Mouse (Mus musculus) heart, adult 2 months (tissue): ENCODE data around the gene Trpm8.

Experiments used
- CTCF ChIP-seq: fragments of 200-600 bp; IDR thresholded peaks from 2 replicates; pipeline ENCODE4 v1.8.1; 2022; ENCODE audit warnings: antibody characterized with exemption, mild to moderate bottlenecking, moderate library complexity
- EP300 ChIP-seq: fragments of 200-500 bp; IDR thresholded peaks from 2 replicates; pipeline ENCODE4 v1.6.1; 2011; ENCODE audit warnings: low read depth, low read length, control low read depth; ENCODE audit not compliant: insufficient read depth
- POLR2A ChIP-seq: fragments of 200-500 bp; IDR thresholded peaks from 2 replicates; pipeline ENCODE4 v1.6.1; 2011; ENCODE audit warnings: mild to moderate bottlenecking, low read depth, low read length, control low read depth; ENCODE audit not compliant: insufficient read depth

- TF ChIP-seq CTCF (no peak), EP300 (no peak), POLR2A (no peak)
Measured at GRCm38 (mm10) chr1:88292057-88292456, 14.6 kb downstream of the Trpm8 start.
